Mouse (Mus musculus): Measurements from ENCODE around the gene Gm28051.

DNA sequence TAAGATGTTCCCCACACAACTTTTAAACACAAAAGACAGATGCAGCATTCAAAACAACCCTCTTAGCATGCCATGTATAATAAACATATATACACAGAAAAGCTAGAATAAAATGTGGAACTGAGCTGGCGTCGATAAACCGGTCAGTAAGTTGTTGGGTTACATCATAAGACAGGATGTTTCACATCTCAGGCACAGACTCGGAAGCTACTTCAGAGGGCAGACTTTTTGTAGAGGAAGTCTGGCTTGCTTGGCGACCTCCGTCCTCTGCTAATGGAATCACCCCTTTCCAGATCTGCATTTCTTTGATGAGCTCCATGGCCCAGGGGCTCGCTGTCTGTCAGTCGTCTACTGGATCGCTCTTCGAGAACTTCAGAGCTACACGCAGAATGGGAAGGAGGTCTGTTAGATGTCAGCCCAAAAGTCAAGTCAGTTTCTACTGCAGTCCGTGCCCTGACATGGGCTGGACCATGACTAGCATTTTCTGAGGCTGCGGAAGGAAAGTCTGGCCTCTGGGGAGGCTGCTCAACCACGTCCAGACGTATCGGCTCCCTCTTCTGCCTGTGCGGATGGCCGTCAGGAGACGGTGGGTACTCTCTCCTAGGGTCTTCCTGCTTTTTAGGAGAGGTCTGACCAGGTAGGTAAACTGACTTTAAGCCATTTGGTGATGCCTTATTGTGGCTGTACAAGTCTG, 27.5 kb upstream of the Gm28051 start:
- TF ChIP-seq MAX (IDR thresholded peaks at IDR 0.05; ENCODE audit: low read length) (no peak), EP300 (IDR thresholded peaks at IDR 0.05; ENCODE audit: low read length) (no peak), TBP (conservative IDR thresholded peaks at IDR 0.05; ENCODE audit: low read depth, low read length) (no peak), MXI1 (IDR thresholded peaks at IDR 0.05; ENCODE audit: low read depth, low read length) (no peak), CTCF (conservative IDR thresholded peaks at IDR 0.05 in 1 of 2, IDR thresholded peaks at IDR 0.05 in 1 of 2; ENCODE audit: low read depth in 2 of 2, low read length in 2 of 2) (no peak), POLR2AphosphoS2 (IDR thresholded peaks at IDR 0.05; ENCODE audit: low read depth, low read length) (no peak), MAFK (IDR thresholded peaks at IDR 0.05; ENCODE audit: insufficient replicate concordance, low read length) (no peak), ZMIZ1 (IDR thresholded peaks at IDR 0.05; ENCODE audit: low read depth, low read length) (no peak), MAZ (IDR thresholded peaks at IDR 0.05; ENCODE audit: low read depth, low read length) (no peak), POLR2A (IDR thresholded peaks at IDR 0.05; ENCODE audit: low read depth, low read length) (no peak), E2F4 (IDR thresholded peaks at IDR 0.05; ENCODE audit: insufficient replicate concordance, low read depth, low read length) (no peak)
